Mouse (Mus musculus) lung, embryonic 14.5 days (tissue): Measurements from ENCODE around the gene Bcl2l11. TPM values are rescaled to one million over a fixed set of nuclear protein-coding genes. Genes with fewer than 3 reads are reported as not detected.
A peak's percentile ranks its signal among the peaks of the same experiment; 100 is the strongest.

Experiments used
- ATAC-seq: fragments of 200-750 bp; cut with Nextera tagmentation; 2 replicates; pipeline ENCODE4 v1.8.0; 2017; ENCODE audit warnings: mild to moderate bottlenecking, moderate TSS enrichment, moderate library complexity; ENCODE audit not compliant: insufficient read depth
- DNase-seq: peaks from one replicate; pipeline ENCODE4 v3.0.0-alpha.2; 2015
- H3K27ac ChIP-seq: fragments of 300-500 bp; sonication (generic); 2 replicates; pipeline ENCODE4 v1.5.1; 2014; ENCODE audit warnings: low read depth, mild to moderate bottlenecking, moderate library complexity
- H3K27me3 ChIP-seq: fragments of 300-500 bp; sonication (generic); 2 replicates; pipeline ENCODE4 v1.6.1; 2014; ENCODE audit warnings: low read length, control low read depth; ENCODE audit not compliant: insufficient read depth
- H3K36me3 ChIP-seq: fragments of 300-500 bp; sonication (generic); 2 replicates; pipeline ENCODE4 v1.6.1; 2014; ENCODE audit warnings: control low read depth; ENCODE audit not compliant: insufficient read depth
- H3K4me1 ChIP-seq: fragments of 300-500 bp; sonication (generic); 2 replicates; pipeline ENCODE4 v1.6.1; 2014; ENCODE audit warnings: antibody characterized with exemption, control low read depth; ENCODE audit not compliant: insufficient read depth
- H3K4me2 ChIP-seq: fragments of 300-500 bp; sonication (generic); 2 replicates; pipeline ENCODE4 v1.6.1; 2014; ENCODE audit warnings: mild to moderate bottlenecking
- H3K4me3 ChIP-seq: fragments of 300-500 bp; sonication (generic); 2 replicates; pipeline ENCODE4 v1.5.1; 2014; ENCODE audit warnings: low read depth, low read length
- H3K9ac ChIP-seq: fragments of 300-500 bp; sonication (generic); 2 replicates; pipeline ENCODE4 v1.6.1; 2014
- H3K9me3 ChIP-seq: fragments of 300-500 bp; sonication (generic); 2 replicates; pipeline ENCODE4 v1.6.1; 2016; ENCODE audit warnings: low read depth, low read length, control low read depth
- CTCF ChIP-seq: IDR thresholded peaks from 2 replicates; pipeline ENCODE4 v1.5.1; 2016; ENCODE audit warnings: antibody characterized with exemption, low read depth
- WGBS: fragments of 180-500 bp; shearing (Covaris S2); extraction: QIAGEN DNeasy Blood & Tissue Kit; methylation state at CpG from one replicate; pipeline ENCODE4 v1.1.7; 2014; 5-methylcytosine and 5-hydroxymethylcytosine counted together
- polyA plus RNA-seq: library from polyadenylated mRNA; unstranded; fragments of >200 nt; fragmentation: Nextera tagmentation; extraction: Ambion mirVana; gene quantifications from 2 replicates; pipeline ENCODE4 v1.2.1, GENCODE M21; 2014

Gene Bcl2l11
- polyA plus RNA-seq, 1 experiment from 2014 or later, result 27.9 TPM

- peaks cover 23% of the 10 kb centered on the region for H3K4me1 ChIP-seq
- peak overlapping the region; percentile 18; the same call in 1 of the 2 replicates for H3K9ac ChIP-seq
- ATAC-seq (no peak), DNase-seq (peak; percentile 35)
- H3K27ac ChIP-seq, result no peak overlapping the region
- TF ChIP-seq CTCF, result no peak
- 5% methylated on average over 23 of the region's 23 CpGs for WGBS
- H3K4me3 ChIP-seq, result peak overlapping the region; percentile 73
- no peaks in the 10 kb centered on the region for H3K9me3 ChIP-seq
- peaks cover 24% of the 10 kb centered on the region for H3K27me3 ChIP-seq
- peaks cover 5% of the 10 kb centered on the region; the same call in 1 of the 2 replicates for H3K36me3 ChIP-seq
- H3K4me2 ChIP-seq, result peak overlapping the region; percentile 94
These were observed 1.7 kb upstream of the Bcl2l11 start for GRCm38 (mm10) chr2:128123921-128124683.

- Histone ChIP-seq H3K27ac (no peak overlapping the region), H3K9ac (peak overlapping the region; percentile 9; the same call in 1 of the 2 replicates), H3K4me3 (peak overlapping the region; percentile 73), H3K9me3 (no peaks in the 10 kb centered on the region), H3K27me3 (peaks cover 24% of the 10 kb centered on the region), H3K36me3 (peaks cover 10% of the 10 kb centered on the region), H3K4me2 (peak overlapping the region; percentile 94), H3K4me1 (peaks cover 23% of the 10 kb centered on the region)
- no peak for ATAC-seq
- peak; percentile 31 for DNase-seq
- no peak for TF ChIP-seq CTCF
- 8% methylated on average over 15 of the region's 15 CpGs for WGBS
These were observed 1.1 kb upstream of the Bcl2l11 start for GRCm38 (mm10) chr2:128124693-128125092.

DNA sequence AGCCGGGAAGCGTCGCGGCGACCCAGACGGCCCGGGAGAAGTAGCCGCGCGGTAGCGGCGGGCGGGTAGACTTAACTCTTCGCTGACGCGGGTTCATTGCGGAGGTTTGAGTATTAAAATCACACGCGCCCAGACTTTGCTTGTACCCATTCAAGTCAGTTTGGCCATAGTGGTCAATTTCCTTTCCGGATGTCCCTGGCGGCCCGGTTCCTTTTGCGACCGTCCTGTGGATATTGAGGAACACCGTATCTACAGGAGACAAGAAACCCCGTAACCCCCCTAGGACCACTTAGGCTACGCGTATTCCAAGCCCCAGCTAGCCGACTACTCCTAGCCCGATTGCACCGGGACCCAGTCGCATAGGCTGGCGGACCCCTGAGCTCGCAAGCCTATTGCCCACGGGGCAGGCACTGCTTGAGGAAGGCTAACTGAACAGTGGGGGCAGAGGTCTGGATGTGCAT lies 783 bp downstream of the Bcl2l11 start:
- Histone ChIP-seq H3K4me1 (peaks cover 23% of the 10 kb centered on the region), H3K27me3 (peaks cover 24% of the 10 kb centered on the region), H3K27ac (peak overlapping the region; percentile 84), H3K36me3 (peaks cover 29% of the 10 kb centered on the region), H3K4me3 (peak overlapping the region; percentile 73), H3K9me3 (no peaks in the 10 kb centered on the region), H3K4me2 (peak overlapping the region; percentile 94), H3K9ac (peak overlapping the region; percentile 78)
- 0% methylated on average over 35 of the region's 35 CpGs for WGBS
- DNase-seq, result no peak
- ATAC-seq, result no peak
- no peak for TF ChIP-seq CTCF

GRCm38 (mm10) chr2:128127121-128127671 lies 1.4 kb downstream of the Bcl2l11 start:
- Histone ChIP-seq H3K9me3 (no peaks in the 10 kb centered on the region), H3K27me3 (peaks cover 24% of the 10 kb centered on the region), H3K4me1 (peaks cover 23% of the 10 kb centered on the region), H3K4me2 (peak overlapping the region; percentile 94), H3K4me3 (peak overlapping the region; percentile 73), H3K9ac (peak overlapping the region; percentile 78), H3K27ac (peak overlapping the region; percentile 95), H3K36me3 (peaks cover 33% of the 10 kb centered on the region)
- 0% methylated on average over 65 of the region's 67 CpGs for WGBS
- ATAC-seq, result peak; percentile 86
- TF ChIP-seq CTCF, result 0 out of 2 replicates have a peak, but pooled peaks have one; percentile 2
- peak; percentile 98 for DNase-seq

DNA sequence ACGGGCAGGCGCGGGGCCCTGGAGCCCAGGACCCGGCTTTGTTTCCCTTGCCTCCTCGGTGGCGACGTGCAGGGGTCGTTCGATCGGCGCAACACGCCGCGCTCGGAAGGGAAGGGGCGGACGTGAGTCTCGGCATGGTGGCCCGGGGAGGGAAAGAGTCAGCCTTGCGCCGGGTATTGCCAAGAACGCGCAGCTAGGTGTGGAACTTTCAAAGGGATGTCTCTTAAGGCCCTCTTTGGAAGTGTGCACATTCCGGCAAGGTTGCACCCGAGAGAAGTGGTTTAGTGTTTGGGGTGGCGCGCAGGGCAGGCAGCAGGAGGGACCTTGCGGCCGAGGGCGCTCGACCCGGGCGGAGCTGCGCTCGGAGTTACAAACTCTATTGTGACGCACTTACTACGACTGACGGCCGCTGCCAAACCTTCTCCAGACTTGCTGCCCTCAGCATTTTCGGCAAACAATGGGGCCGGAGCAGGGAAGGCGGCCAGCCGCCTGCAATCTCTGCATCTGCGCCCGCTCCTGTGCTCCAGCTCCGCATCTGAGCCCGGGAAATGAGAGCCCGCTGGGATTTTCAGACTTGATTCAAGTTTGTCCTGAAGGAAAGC lies 2.0 kb downstream of the Bcl2l11 start:
- Histone ChIP-seq H3K4me2 (peak overlapping the region; percentile 94), H3K9me3 (no peaks in the 10 kb centered on the region), H3K36me3 (peaks cover 39% of the 10 kb centered on the region), H3K4me3 (peak overlapping the region; percentile 73), H3K9ac (peak overlapping the region; percentile 78), H3K27ac (peak overlapping the region; percentile 95), H3K27me3 (peaks cover 23% of the 10 kb centered on the region), H3K4me1 (peaks cover 20% of the 10 kb centered on the region)
- DNase-seq, result peak; percentile 90
- WGBS, result 0% methylated on average over 48 of the region's 48 CpGs
- ATAC-seq, result peak; percentile 36
- TF ChIP-seq CTCF, result no peak

- Histone ChIP-seq H3K9ac (peak overlapping the region; percentile 78), H3K27ac (no peak overlapping the region), H3K4me3 (peak overlapping the region; percentile 73), H3K9me3 (no peaks in the 10 kb centered on the region), H3K36me3 (peaks cover 46% of the 10 kb centered on the region), H3K4me2 (peak overlapping the region; percentile 94), H3K27me3 (peaks cover 15% of the 10 kb centered on the region), H3K4me1 (peaks cover 15% of the 10 kb centered on the region)
- TF ChIP-seq CTCF, result no peak
- ATAC-seq (no peak), DNase-seq (no peak)
- 21% methylated on average over 10 of the region's 10 CpGs for WGBS
These were observed 2.7 kb downstream of the Bcl2l11 start for GRCm38 (mm10) chr2:128128532-128128931.

GRCm38 (mm10) chr2:128131503-128131902 lies 5.7 kb downstream of the Bcl2l11 start:
- Histone ChIP-seq H3K27ac (no peak overlapping the region), H3K36me3 (peaks cover 66% of the 10 kb centered on the region), H3K4me3 (no peak overlapping the region), H3K4me1 (peaks cover 6% of the 10 kb centered on the region; the same call in 1 of the 2 replicates), H3K9me3 (no peaks in the 10 kb centered on the region), H3K27me3 (no peaks in the 10 kb centered on the region), H3K4me2 (no peak overlapping the region), H3K9ac (no peak overlapping the region)
- no peak for TF ChIP-seq CTCF
- 84% methylated on average over 11 of the region's 11 CpGs for WGBS
- DNase-seq (no peak), ATAC-seq (no peak)
